Mouse (Mus musculus) forelimb bud, embryonic 11.5 days (tissue): ENCODE results near the gene Tomm40.

Experiments
- DNase-seq: peaks from one replicate; pipeline ENCODE4 v3.0.0-alpha.2; 2012; ENCODE audit warnings: low read depth, low spot score

The Tomm40 gene

DNA sequence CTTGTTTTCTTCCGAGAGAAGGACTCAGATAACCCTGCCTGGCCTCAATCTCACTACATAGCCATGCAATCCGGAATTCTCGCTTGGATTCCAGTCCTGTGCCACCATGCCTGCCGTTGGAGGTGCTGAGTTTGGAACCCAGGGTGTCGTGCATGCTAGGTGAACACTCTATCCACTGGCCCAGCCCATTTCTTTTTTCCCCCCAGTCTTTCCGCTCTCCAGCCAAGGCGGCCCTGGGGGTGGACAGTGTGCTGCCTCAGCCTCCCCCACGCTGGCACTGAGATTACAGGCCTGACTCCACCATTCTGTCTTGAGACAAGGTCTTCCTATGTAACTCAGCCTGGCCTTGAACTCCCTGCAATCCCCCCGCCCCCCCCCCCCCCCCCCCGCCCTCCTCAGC, 30.7 kb upstream of the Tomm40 start:
- no peak for DNase-seq

DNA sequence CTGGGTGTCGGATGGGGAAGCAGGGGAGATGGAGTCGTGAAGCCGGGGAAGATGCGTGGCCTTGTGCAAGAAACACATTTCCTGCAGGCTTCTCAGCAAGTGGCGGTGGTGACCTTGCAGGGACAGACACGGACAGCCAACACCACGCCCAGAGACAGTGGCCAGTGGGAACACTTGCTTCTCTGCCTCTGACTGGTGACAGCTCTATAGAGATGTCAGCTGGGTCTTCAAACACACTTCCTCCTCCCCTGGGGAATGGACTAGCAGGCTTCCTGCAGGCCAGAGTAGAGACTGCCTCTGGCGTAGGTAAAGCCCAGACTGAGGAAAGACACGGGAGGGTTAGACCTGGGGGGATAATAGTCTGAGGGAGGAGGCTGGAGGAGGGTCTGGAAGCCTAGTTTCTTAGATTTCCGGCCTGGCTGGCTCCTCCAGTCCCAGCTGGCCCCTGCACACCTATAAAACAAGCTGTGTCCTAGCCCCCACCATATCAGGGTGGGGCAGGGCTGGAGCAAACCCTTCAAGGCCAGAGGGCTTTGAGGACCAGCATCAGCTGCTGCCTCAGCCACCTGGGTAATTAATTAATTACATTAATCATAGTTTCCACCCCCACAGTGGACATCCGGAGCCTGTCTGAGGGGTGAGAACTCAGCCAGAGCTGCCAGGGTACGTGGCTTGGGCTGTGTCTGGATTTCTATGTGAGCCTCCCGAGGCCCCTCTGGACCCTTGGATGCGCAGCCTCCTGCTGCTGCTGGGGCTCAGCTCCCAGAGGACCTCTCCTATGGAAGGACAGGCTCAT, 29.6 kb upstream of the Tomm40 start:
- no peak for DNase-seq

DNA sequence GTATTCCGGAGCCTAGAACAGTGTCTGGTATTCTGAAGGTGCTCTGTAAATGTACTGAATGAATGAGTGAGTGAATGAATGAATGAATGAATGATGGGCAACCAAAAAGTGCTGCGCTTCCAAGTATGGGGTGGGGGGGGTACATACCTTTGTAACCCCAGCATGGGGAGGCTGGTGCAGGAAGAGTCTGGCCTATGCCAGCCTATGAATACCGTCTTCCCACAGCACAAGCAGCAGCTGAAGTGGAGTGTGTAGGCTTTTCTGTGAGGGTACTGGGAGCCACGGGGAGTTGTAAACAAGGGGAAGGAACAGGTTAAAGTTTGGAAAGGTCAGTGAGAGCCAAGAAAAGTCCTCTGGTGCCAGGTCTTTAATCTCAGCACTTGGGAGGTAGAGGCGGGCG, 28.6 kb upstream of the Tomm40 start:
- no peak for DNase-seq

DNA sequence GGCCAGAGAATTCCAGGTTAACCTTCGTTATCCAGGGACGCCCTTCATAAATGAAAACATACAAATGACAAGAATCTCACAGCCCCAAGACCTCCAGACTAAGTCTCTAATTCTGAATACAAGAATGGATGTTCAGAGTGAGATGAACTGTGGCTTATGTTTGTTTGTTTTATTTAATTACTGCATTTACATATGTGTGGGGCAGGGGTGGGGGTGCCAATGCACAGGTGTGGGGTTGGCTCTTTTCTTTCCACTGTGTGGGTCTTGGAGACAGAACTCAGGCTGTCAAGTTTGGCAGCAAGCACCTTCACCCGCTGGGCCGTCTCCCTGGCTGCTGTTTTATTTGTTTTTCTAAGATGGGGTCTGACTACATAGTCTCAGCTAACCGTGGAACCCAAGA, 27.2 kb upstream of the Tomm40 start:
- no peak for DNase-seq

DNA sequence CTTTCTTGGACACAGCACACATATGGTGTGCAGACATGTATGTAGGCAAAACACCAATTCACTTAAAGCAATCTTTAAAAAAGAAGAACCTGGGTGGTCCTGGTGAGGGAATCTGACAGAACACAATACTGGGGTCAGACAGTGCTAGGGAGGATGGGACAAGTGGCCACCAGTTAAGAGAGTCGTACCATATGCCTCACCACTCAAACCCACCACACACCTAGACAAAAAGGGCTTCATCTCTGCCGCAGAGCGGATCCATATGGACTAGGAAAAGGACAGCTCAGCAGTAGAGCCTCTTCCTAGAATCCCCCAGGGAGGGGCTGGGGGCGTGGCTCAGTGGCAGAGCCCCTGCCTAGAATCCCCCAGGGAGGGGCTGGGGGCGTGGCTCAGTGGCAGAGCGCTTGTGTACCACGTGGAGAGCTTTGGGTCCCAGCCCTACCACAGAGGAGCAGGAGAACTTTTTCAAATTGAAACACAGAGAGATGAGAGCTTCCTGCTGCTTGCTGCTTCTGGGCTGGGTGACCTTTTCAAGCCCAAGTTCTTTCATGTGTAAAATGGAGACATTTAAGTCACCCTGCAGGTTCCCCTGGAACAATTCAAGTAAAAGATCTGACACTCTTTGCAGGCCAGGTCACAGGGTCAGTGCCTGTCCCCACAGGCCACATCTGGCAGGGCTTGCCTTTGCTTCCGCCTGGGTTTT, 26.2 kb upstream of the Tomm40 start:
- DNase-seq = no peak

DNA sequence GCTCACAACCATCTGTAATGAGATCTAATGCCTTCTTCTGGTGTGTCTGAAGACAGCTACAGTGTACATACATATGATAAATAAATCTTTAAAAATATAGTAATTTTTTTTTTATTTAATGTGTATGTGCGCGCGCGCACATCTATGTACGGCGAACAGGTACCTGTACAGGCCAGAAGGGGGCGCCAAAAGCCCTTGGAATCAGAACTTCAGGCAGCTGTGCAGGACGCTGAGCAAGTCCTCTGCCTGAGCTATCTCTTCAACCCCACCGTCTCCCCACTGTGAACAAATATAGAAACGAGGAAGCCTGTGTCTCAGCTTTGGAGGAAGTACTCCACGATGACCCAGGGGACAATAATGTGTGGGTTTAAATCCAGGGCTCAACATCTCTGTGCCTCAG, 25.0 kb upstream of the Tomm40 start:
- DNase-seq = no peak

DNA sequence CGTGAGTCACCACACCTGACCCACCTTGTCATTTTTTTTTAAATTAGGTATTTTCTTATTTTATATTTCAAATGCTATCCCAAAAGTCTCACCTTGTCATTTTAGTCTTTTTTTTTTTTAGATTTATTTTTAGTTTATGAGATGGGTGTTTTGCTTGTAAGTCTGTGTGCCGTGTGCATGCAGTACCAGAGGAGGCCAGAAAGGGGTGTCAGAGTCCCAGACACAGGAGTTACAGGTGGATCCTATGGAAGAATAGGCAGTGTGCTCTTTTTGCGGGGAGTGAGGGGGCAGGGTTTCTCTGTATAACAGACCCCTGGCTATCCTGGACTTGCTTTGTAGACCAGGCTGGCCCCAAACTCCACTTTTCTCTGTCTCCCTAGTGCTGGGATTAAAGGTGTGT, 23.5 kb upstream of the Tomm40 start:
- DNase-seq = no peak

DNA sequence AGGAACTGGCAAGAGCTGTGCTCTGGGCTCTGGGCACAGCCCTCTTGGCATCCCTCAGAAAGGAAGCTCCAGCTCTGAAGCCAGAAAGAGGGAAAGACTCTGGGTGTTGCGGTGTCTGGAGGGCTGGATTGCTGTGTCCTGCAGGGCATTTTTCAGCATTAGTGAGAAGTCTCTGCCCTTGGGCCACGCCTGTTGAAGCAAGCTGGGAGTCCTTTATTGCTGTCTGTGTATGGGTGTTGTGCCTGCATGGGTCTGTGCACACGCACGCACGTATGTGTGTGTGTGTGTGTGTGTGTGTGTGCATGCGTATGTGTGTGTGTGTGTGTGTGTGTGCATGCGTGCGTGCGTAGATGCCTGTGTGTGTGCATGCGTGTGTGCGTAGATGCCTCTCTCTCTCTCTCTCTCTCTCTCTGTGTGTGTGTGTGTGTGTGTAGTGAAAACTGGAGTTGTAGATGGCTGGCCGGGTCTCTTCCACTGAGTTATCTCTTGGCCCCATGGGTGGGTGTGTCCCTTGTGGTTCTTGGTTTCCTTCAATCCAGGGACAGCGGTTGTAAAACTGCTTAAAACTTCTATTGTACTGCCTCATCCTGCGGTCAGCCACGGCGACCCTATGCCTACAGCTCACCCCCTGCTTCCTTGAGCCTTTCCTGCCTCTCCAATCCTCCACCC, 21.3 kb upstream of the Tomm40 start:
- no peak for DNase-seq

DNA sequence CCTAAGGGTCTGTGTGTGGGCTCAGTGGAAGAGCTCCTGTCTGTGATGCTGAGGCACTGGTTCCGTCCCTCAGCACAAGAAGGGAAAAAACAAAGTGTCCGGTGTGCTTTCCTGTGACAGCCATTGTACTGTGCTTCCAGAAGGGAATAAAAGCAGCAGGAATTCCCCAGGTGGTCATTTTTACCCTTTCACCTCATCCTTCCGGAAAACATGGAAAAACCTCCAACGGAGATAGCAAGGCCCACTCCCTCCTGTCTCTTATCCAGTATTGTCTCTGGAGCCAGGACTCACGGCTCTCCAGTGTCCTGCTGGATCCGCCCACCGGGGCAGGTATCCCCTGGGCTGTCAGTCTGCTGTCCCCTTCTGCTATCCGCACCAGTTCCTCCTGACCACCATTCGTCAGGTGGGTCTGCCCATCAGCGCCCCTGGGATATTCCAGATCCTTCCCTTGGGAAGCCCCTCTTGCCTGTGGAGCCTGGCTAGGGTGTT, 19.0 kb upstream of the Tomm40 start:
- DNase-seq = no peak

DNA sequence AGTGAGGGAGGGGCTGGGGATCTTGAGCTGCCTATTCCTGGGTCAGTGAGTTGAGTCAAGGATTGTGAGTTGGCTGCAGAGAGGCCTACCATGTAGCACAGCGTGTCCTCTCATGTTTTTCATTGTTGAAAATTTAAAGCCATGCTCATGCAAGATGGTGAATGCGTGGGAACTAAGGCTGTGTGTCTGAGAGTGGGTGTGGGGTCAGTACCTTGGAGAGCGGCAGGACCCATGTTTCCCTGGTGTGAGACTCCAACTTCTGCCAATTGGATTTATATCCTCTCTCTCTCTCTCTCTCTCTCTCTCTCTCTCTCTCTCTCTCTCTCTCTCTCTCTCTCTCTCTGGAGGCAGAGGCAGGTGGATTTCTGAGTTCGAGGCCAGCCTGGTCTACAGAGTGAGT, 11.3 kb upstream of the Tomm40 start:
- DNase-seq = no peak

DNA sequence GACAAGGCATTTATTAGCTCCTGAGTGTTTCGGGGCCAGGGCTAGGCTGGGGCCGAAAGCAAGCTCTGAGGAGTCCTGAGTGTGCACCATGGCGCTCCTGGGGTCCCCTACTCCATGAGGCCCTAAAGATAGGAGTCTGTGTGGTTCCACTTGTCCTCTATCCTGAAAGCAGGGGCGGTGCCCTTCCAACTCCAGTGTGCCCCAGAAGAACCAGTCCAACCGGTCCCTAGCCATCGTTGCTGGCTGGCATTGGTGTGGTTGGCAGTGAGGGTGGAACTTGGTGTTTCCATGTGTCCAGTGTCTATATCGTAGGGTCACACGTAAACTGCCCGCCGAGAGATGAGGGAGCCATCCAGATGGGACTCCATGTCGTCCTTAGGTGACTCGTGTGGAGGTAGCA, 8.9 kb upstream of the Tomm40 start:
- no peak for DNase-seq

DNA sequence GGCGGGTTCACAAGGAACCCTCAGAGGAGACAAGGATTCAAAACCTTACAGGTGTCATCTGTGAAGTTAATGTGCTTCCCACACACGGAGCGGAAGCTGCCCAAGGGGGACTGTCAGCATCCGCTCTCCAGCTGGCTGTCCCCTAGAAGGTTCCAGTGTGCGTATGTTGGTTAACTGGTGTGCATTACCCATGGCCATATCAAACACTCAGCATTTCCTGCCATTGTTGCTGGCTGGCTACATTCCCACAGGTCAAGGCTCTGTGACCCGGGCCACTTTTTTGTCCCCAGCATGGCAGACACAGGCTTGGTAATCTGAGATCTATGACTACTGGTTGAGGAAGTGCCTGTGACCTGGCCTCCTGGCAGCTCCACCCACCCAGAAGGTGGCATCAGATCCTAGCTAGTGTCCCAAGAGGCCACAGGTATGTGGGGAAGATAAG, 7.5 kb upstream of the Tomm40 start:
- no peak for DNase-seq

DNA sequence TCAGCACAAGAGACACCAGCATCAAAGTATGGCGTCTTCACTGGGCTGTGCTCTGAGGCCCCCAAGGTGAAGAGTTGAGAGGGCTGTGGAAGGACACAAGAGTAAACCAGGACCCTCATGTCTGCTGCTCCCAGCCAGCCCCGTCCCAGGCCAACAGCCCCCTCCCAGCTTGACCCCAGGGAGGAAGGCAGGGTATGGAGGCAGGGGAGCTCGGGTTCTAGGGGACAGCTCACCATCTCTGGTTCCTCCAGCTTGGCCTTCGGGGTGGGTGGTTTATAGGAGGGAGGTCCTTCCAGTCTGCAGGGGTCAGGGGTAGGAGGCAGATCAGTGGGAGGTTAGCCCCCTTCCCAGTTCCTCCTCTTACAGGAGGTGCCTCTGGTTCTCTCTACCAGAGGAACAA, 4.0 kb upstream of the Tomm40 start:
- no peak for DNase-seq

DNA sequence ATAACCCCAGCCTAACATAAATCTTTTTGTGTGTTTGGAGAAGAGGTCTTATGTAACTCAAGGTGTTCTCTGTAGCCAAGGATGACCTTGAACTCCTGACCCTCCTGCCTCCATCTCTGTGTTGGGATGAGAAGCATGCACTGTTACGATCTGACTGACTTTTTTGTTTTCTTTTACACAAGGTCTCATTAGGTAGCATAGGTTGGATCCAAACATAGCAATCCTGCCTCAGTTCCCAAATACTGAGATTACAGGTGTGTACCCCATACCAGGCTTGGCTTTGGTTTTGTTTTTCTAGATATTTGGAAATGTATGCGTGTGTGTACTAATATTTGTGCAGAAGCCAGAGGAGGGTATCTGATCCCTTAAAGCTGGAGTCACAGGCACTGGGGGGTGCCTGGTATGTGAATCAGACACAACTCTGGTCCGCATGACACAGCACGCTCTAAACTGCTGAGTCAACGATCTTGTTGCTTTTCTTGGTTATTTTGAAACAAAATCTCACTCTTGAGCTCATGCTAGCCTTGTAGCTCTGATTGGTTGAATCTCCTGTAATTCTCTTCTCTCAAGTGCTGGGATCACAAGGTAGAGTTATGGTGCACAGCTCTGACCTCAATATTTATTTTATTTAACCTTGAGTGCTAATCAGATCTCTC, 3.2 kb upstream of the Tomm40 start:
- DNase-seq = no peak

DNA sequence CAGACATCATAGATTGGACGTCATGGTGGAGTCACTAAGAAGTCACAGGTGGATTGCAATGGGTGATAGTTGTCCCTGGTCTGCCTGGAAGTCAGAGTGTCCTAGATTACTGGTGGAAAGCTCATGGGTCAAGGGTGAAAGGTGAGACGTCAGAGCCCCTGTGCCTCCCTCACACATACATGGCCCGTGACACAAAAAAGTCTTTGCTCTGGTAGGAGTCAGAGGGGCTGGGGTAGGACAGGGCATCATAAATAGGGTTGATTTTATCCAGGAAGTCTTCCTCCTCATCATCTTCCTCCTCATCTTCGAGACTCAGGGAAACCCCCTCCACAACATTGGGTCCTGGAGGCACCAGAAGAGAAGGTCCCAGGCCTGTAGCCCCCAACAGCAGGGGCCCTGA, 2.1 kb upstream of the Tomm40 start:
- DNase-seq = no peak

DNA sequence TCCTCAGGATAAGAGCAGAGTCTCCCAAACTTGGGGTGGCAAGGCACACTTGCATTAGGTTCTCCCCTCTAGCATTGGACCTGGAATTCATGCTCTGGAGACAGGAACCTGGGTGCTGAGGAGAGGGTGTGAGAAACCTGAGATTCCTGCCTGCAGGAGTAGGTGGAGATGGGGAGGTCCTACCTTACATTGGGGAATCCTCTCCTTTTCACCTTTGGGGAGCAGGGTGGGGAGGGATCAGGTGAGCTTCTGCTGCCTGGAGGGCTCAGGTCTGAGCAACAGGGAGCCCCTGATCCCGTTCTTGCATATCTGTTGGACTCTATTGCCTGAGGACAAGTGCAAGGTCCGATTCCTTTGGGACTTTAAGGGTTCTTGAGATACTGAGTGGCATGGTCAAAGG, 1.6 kb upstream of the Tomm40 start:
- no peak for DNase-seq

DNA sequence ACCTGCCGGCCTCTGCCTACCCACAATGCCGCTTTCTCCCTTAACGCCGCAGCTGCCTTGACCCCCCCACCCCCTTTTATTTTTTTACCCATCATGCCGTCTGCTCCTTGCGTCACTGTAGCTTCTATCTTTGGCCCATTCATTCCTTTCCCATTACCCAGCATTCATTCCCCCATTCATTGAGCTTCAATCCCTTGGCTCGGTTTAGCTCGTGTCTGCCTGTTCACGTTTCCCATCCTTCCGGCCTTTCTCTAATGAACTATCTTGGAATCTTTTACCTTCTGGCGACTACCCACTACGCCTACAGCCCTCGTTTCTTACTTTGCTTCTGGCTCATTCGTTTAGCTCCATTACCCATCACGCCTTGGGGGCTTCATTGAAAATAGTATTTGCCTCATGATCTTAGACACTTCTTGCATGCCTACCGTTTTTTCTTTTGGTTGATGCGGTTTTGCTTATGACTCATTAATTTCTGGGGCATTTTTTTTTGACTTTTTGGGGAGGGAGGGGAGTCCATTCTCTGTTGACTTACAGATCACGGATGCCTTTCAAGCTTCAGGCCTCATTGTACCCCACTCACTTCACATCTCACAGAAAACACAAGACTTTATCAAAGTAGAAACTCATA, 931 bp upstream of the Tomm40 start:
- no peak for DNase-seq

DNA sequence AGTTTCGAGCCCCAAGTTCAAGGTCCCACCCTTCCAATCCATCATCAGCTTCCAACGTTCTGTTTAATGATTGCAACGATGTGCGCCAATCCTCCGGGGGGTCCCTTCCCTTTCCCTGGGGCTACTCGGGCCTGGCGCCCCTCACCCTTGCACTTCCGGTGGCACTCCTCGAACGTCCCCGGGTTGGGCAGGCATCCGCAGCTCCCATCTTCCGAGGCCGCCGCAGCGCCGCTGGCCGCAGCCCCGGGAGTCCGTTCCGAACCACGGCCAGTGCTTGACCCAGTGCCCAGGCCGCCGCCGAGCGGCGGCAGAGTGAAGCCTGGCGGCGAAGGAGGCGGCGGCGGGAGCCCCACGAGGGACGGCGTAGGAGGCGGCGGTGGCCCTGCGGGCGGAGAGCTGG, 402 bp downstream of the Tomm40 start:
- no peak for DNase-seq

DNA sequence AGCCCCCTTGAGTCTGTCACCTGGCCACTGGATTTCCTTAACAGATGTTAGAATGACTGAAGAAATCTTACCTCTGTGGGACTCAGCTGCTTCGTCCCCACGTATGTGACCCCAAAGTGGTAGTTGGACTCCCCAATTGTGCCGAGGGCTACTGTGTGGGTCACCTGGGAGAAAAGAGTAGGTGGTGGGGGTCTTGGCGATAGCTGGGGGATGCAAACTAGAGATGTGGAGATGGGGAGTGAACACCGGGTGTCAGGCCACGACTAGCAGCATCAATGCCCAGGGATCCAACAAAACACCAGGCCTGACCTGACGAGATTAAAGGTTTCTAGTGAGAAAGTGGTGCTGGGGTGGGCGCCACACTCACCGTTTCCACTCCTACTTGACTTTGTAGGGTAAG, 1.6 kb downstream of the Tomm40 start:
- DNase-seq = no peak

DNA sequence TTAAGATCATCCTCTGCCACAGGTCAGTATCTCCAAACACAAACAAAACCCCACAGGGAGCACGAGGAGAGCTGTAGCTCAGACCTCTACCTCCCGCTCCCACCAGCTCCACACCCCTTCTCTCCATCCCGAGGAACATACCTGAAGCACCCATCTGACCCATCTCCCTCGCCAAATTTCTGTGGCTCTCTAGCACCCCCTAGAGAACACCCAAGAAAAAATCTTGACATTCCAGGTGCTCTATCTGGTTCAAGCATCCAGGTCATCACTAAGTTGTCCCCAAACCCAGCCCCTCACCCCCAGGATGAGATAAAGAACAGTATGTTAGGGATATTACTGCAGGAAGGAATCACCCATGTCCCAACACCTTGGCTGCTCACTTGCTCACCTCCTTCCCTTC, 2.0 kb downstream of the Tomm40 start:
- no peak for DNase-seq

DNA sequence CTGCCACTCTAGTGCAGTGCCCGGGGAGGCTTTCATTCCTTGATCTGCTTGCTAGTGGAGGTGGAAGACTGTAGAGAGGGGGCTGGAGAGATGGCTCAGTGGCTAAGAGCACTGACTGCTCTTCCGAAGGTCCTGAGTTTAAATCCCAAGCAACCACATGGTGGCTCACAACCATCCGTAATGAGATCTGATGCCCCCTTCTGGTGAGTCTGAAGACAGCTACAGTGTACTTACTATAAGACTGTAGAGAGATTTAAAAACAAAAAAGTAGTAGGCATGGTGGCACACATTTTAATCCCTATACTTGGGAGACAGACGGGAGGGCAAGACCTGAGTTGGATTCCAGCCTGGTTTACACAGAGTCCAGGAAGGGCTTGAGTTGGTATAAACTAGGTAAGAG, 2.8 kb downstream of the Tomm40 start:
- DNase-seq = no peak

DNA sequence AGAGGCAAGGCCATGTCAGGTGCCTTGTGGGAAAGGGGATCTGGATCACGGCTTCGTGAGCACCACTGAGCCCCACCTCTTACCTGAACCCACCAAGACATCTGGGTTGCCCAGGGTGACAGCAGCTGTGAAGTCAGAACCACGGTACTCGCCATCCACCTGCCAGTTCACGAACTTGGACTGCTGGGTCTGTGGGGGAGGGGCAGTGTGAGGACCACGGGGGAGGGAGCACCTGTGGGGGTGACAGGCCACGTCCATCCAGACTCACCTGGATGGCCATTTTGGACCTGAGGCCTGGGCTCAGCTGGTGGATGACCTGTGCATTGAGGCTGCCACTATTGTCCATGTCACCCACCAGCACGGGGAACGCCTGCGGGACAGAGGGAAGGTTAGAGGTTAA, 4.6 kb downstream of the Tomm40 start:
- DNase-seq = no peak
